Mouse (Mus musculus) c-Kit-positive CD71-positive TER-119-positive erythroid progenitor cells, embryonic 14.5 days (primary cell): ENCODE measurements around the gene Hoxd13.
A peak's percentile ranks its signal among the peaks of the same experiment; 100 is the strongest.

Source experiments
- DNase-seq: peaks from one replicate; pipeline ENCODE4 v3.0.0-alpha.2; 2013; ENCODE audit warnings: low spot score

The Hoxd13 gene

DNA sequence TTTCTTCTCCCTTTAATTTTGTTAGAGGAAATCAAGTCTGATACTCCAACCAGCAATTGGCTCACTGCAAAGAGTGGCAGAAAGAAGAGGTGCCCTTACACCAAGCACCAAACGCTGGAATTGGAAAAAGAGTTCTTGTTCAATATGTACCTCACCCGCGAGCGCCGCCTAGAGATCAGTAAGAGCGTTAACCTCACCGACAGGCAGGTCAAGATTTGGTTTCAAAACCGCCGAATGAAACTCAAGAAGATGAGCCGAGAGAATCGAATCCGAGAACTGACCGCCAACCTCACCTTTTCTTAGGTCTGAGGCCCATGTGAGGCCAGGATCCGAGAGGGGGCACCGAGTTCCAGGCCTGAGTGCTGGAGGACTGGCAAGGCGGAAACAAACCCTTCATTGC is 26.0 kb downstream of the Hoxd13 start:
- no peak for DNase-seq

DNA sequence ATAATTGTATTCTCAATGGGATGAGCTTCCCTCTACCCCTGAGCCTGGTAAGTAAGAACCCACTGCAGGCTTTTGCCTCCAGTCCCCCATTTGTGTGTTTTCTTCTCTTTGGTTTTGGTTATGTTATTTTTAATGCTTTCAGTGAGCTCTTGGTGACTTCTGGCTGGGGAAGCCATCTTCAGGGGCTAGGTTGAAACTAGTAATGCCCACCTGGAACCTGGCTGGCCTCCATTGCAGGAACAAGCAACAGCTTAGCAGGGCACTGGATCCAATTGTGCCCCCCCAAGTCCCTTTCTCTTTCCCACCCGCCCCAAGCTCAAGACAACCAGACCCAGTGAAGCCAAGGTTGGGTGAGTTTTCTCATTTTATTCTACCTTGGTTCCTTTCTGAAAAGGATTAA is 27.3 kb downstream of the Hoxd13 start:
- no peak for DNase-seq

- no peak for DNase-seq
These were observed 27.8 kb downstream of the Hoxd13 start for GRCm38 (mm10) chr2:74695813-74696430.

DNA sequence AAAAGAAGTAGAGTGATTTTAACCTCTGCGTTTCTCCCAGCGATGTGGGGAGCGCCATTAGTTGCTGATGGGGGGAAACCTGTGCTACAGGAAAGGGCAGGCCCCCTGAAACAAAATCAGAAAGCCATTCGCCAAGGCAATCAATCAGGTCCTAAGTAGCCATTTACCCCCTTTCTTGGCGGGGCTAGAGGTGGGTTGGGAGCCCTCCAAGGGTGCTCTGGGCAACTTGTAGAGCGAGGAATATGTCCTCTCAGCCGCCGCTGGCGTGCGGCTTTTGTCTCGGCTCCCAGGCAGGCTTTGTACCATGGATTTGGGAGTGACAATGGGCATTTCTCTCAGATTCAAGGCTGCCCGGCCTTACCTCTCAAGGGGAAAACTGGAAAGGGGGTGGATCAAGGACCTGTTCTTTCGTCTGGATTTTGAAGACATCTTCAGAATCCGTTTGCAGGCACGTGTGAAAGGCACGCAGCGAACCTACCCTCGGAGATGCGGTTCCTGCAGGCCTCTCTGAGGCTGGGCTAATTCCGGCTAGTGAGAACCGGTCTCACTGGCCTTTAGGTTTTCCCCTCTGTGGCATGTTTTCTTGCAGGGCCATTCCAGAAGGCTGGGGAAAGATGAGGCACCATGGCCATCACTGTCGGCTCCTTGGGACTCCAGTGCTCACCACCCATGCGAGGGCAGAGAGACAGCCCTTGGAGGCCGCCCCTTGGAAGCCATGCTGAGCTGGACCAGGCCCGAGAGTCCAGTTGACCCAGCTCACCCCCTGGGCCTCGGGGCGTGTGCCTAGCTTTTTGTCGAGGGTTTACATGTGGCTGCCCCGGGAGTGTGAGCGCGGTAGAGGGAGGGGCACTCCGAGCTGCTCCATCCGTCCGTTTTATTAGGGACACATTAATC is 28.6 kb downstream of the Hoxd13 start:
- no peak for DNase-seq

DNA sequence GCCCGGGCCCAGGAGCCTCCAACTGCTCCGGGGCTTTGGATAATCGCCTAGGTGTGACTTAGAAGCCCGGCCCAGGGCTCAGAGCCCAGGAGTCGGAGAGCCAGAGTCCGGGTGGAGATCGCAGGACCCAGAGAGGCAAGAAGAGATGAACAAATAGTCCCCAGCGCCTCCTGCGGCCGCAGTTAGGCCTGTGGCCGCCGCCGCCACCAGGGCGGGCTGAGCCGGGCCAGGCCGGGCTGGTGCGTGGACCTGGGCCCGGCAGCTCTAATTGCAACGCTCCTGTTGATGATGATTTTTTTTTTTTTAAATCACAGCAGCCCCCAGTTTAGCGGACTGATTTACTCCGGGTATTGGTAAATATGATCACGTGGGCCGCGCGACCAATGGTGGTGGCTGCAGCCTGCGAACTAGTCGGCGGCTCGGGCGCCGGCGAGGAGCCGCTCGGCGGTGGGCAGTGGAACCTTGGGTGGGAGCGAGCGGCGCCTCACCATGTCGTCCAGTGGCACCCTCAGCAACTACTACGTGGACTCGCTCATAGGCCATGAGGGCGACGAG is 29.5 kb downstream of the Hoxd13 start, which contains the start of gene Hoxd9:
TSS of gene Hoxd9 (plus strand) at position 161 of the 555 bp plus-strand sequence.
- no peak for DNase-seq

DNA sequence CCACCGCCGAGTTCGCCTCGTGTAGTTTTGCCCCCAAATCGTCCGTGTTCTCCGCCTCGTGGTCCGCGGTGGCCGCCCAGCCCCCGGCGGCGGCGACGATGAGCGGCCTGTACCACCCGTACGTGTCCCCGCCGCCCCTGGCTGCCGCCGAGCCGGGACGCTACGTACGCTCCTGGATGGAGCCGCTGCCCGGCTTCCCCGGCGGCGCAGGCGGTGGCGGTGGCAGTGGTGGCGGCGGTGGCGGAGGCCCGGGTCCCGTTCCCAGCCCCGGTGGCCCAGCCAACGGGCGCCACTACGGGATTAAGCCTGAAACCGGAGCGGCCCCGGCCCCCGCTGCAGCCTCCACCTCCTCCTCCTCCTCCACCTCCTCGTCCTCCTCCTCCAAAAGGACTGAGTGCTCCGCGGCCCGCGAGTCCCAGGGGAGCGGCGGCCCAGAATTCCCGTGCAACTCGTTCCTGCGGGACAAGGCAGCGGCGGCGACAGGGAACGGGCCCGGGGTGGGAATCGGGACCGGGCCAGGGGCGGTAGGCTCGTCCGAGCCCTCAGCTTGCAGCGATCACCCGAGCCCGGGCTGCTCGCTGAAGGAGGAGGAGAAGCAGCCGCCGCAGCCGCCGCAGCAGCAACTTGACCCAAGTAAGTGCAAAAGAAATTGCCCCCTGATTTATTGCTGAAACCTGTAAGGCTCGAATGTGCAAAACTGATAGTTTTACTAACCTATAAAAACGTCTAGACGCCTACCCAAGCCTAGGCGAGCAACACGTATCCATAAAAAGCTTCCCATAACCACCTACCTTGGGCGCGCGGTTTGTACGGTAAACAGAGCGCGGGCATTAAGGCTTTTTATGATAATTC is 30.3 kb downstream of the Hoxd13 start:
- no peak for DNase-seq

DNA sequence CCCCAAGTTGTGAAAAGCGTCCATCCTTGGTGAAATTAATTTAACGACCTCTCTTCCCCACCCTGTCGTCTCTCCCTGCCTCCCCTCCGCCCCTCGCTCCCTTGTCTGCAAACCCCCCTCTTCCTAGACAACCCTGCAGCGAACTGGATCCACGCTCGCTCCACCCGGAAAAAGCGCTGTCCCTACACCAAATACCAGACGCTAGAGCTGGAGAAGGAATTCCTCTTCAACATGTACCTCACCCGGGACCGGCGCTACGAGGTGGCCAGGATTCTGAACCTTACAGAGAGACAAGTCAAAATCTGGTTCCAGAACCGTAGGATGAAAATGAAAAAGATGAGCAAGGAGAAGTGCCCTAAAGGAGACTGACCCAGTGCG is 30.9 kb downstream of the Hoxd13 start:
- no peak for DNase-seq

- no peak for DNase-seq
These were observed 31.8 kb downstream of the Hoxd13 start for GRCm38 (mm10) chr2:74699664-74700545.

GRCm38 (mm10) chr2:74700546-74701112 is 32.5 kb downstream of the Hoxd13 start:
- DNase-seq = no peak

- peak; percentile 40 for DNase-seq
These were observed 34.1 kb downstream of the Hoxd13 start for GRCm38 (mm10) chr2:74701949-74702819.

GRCm38 (mm10) chr2:74702820-74703219 is 34.7 kb downstream of the Hoxd13 start:
- no peak for DNase-seq

DNA sequence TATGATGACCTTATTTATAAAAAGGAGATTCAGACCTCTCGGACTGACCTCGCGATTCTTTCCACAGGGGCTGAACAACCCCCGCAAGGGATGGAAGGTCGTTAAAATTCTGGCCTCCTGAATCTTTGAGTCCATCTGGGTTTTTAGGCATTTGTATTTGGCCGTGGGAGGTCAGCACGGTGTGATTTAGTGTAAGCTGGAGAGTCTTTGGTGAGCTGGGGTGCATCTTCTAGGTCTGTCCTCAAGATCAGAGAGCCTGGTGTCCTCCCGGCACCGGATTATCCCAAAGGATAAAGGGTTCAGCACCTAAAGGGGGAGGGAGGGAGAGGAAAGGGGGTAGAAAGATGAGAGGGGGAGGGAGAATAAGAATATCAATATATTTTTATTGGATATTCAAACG is 35.2 kb downstream of the Hoxd13 start:
- DNase-seq = no peak

DNA sequence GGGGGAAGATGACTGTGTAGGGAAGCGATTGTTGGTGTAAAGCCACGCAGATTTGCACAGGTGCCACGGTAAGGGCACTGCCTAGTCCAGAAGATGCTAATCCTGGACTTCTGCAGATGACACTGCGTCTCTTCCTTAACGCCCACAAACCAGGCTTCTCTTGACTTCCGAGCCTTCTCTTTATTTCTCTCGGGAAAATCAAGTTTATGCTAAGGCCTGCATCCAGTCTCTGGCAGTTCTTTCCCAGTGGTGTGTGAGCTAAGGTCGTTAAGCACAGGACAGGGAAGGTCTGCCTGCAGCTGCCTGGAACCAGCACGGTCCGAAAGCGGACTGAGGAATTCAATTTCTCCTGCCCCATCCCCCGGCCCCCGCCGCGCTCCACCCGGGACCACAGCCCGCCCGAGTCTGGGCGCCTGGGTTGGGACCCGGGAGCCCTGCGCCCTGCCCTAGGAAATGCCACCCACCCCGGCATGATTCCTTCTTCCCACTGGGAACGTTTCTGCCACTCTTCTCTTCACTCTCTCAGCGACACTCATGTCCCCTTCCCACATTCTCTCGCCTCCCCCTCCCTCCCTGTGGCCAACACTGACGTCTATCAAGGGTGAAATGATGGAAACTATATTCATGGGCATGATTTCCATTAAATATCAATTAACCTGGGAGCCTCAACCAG is 35.7 kb downstream of the Hoxd13 start:
- no peak for DNase-seq

- no peak for DNase-seq
These were observed 36.4 kb downstream of the Hoxd13 start, which contains the start of gene Hoxd8 for GRCm38 (mm10) chr2:74704393-74704998. Gene Hoxd8, plus strand, starts transcription at chr2:74704615.

DNA sequence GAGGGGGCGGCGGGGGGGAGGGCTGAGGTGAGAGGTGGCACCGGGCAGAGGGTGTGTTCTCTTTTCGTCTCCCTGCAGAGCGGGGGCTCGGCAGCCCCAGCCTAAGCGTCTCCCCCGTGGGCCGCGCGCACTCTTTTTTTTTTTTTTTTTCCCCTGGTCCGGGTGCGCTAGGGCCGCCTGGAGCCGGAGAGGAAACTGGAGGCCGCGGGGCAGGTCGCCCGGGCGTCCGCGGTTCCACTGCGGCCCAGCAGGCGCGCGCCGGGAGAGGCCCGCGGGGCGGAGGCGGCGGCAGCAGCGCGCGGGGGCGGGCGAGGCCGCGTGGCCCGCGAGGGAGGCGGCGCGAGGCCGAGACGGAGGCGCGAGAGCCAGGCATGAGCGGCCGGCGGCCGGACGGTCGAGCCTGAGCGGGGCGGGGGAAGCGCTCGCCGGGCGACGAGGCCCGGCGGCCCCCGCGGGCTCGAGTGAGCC is 36.9 kb downstream of the Hoxd13 start:
- no peak for DNase-seq

- no peak for DNase-seq
These were observed 37.5 kb downstream of the Hoxd13 start for GRCm38 (mm10) chr2:74705467-74706089.

- DNase-seq = no peak
These were observed 38.4 kb downstream of the Hoxd13 start for GRCm38 (mm10) chr2:74706393-74706960.

DNA sequence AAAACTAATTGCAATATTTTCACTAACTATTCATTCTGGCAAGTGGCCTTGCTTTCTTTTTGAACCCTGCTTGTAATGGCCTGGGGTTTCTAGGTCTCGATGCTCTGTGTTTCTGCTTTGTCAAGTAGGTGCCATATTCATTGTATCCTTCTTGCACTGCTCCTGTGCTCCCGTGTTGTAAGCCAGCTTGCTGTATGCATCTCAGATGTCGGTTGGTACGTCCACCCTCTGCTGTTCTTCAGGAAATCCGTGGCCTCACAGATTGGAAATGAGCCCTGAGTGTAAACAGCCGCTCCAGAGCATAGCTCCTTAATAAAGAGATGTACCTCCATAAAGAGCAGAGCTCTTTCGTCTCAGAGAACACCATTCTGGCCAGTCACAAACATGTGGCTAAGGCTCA is 39.5 kb downstream of the Hoxd13 start:
- no peak for DNase-seq
